11 mouse cellular contexts compared by ENCODE assay signal in the genomic region with DNA sequence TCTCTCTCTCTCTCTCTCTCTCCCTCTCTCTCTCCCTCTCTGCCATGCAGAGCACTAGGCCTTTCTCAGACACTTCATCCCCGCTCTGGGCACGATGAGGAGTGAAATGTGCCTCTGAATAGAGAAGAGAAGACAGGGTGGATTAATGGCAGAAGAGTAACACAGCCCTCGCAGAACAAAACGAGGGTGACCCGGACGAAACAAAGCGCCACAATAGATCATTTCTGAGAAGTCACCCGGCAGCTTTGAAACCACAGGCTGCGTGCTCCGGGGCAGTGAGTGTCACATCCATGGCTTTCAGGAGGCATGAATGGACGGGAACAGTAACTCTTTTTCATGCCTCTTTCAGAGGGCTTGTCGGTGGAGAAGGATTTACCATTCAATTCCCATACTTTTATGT.
A peak's percentile ranks its signal among the peaks of the same experiment; 100 is the strongest.
DNase-seq lines count a peak whose midpoint lies in the region; ATAC-seq and TF ChIP-seq lines count a peak whose summit lies in the region.
"Had no signal": no experiment of that assay in that cellular context is flagged by ENCODE, and none has a peak within 500 bp of the region (broad histone marks: within the 10 kb centered on the region; RNA-seq: fewer than 3 reads in every experiment).

No protein-coding gene starts in this region.

- no peak for TF ChIP-seq POLR2A in kidney, adult 2 months (IDR thresholded peaks at IDR 0.05; ENCODE audit: low read depth, low read length)

- H3K4me2 ChIP-seq in midbrain, embryonic 16.5 days (ENCODE audit: low read length): no peak overlapping the region
- no peak overlapping the region for H3K4me2 ChIP-seq in midbrain, embryonic 13.5 days (replicated peaks)
- H3K4me2 ChIP-seq: intestine, embryonic 15.5 days; liver, embryonic 12.5 days had no signal

- DNase-seq in midbrain, embryonic 10.5 days (ENCODE audit: low spot score): peak; percentile 73
- DNase-seq in hindbrain, embryonic 10.5 days (ENCODE audit: low spot score): peak; percentile 76
- no peak for DNase-seq in frontal cortex, adult 2 months (ENCODE audit: extremely low spot score in 1 of 2, low spot score in 1 of 2)
- no peak for DNase-seq in ovary, postnatal 36 days (ENCODE audit: low spot score)
- DNase-seq in kidney, adult 2 months: no peak
- DNase-seq: cerebellum, adult 8-10 months had no signal

- peak overlapping the region; percentile 79 for H3K27ac ChIP-seq in midbrain, embryonic 10.5 days (replicated peaks)
- H3K27ac ChIP-seq in midbrain, embryonic 16.5 days (ENCODE audit: low read length): no peak overlapping the region
- H3K27ac ChIP-seq in hindbrain, embryonic 10.5 days: peak overlapping the region; percentile 86
- peak overlapping the region; percentile 54; the same call in 1 of the 2 replicates for H3K27ac ChIP-seq in midbrain, embryonic 13.5 days
- H3K27ac ChIP-seq in kidney, adult 2 months (ENCODE audit: insufficient read depth, low read depth, low read length): no peak overlapping the region
- H3K27ac ChIP-seq: intestine, embryonic 15.5 days; liver, embryonic 12.5 days had no signal

- no peak for TF ChIP-seq CTCF in kidney, adult 2 months (conservative IDR thresholded peaks at IDR 0.05; ENCODE audit: insufficient read depth, insufficient read length, low read depth, low read length)

- H3K36me3 ChIP-seq in midbrain, embryonic 10.5 days: peaks cover 3% of the 10 kb centered on the region; the same call in 1 of the 2 replicates
- no peaks in the 10 kb centered on the region for H3K36me3 ChIP-seq in midbrain, embryonic 16.5 days (ENCODE audit: control insufficient read depth, insufficient read depth, low read length)
- H3K36me3 ChIP-seq in hindbrain, embryonic 10.5 days: peaks cover 7% of the 10 kb centered on the region; the same call in 1 of the 2 replicates
- H3K36me3 ChIP-seq in midbrain, embryonic 13.5 days: no peaks in the 10 kb centered on the region
- no peaks in the 10 kb centered on the region for H3K36me3 ChIP-seq in kidney, adult 2 months (ENCODE audit: control insufficient read depth, insufficient read depth, low read length)
- H3K36me3 ChIP-seq: intestine, embryonic 15.5 days; liver, embryonic 12.5 days had no signal

- no peaks in the 10 kb centered on the region for H3K9me3 ChIP-seq in midbrain, embryonic 10.5 days (replicated peaks)
- H3K9me3 ChIP-seq in midbrain, embryonic 16.5 days (replicated peaks; ENCODE audit: control insufficient read depth, low read length, poor library complexity, severe bottlenecking): no peaks in the 10 kb centered on the region
- H3K9me3 ChIP-seq in hindbrain, embryonic 10.5 days: no peaks in the 10 kb centered on the region
- H3K9me3 ChIP-seq in midbrain, embryonic 13.5 days: no peaks in the 10 kb centered on the region
- H3K9me3 ChIP-seq: intestine, embryonic 15.5 days; liver, embryonic 12.5 days had no signal

- H3K4me3 ChIP-seq in midbrain, embryonic 10.5 days: no peak overlapping the region
- H3K4me3 ChIP-seq in midbrain, embryonic 16.5 days (ENCODE audit: low read depth, low read length): no peak overlapping the region
- H3K4me3 ChIP-seq in hindbrain, embryonic 10.5 days: no peak overlapping the region
- H3K4me3 ChIP-seq in midbrain, embryonic 13.5 days (replicated peaks): no peak overlapping the region
- H3K4me3 ChIP-seq in kidney, adult 2 months (ENCODE audit: insufficient read depth, low read depth, low read length): no peak overlapping the region
- H3K4me3 ChIP-seq: intestine, embryonic 15.5 days; liver, embryonic 12.5 days; myocyte had no signal

- H3K4me1 ChIP-seq in midbrain, embryonic 10.5 days: peaks cover 78% of the 10 kb centered on the region
- peaks cover 9% of the 10 kb centered on the region for H3K4me1 ChIP-seq in midbrain, embryonic 16.5 days (ENCODE audit: control insufficient read depth, insufficient read depth, low read length)
- H3K4me1 ChIP-seq in hindbrain, embryonic 10.5 days (replicated peaks): peaks cover 76% of the 10 kb centered on the region
- peaks cover 52% of the 10 kb centered on the region for H3K4me1 ChIP-seq in midbrain, embryonic 13.5 days (replicated peaks)
- peaks cover 6% of the 10 kb centered on the region for H3K4me1 ChIP-seq in kidney, adult 2 months (ENCODE audit: control insufficient read depth, insufficient read depth, low read length)
- H3K4me1 ChIP-seq: liver, embryonic 12.5 days had no signal

- no peak overlapping the region for H3K9ac ChIP-seq in midbrain, embryonic 16.5 days (ENCODE audit: low read depth, low read length)
- no peak overlapping the region for H3K9ac ChIP-seq in midbrain, embryonic 13.5 days (replicated peaks)
- H3K9ac ChIP-seq: intestine, embryonic 15.5 days; liver, embryonic 12.5 days had no signal

- 15% methylated on average over 12 of the region's 12 CpGs for WGBS in midbrain, embryonic 10.5 days
- 10% methylated on average over 12 of the region's 12 CpGs for WGBS in midbrain, embryonic 16.5 days
- 15% methylated on average over 12 of the region's 12 CpGs for WGBS in hindbrain, embryonic 10.5 days
- WGBS in midbrain, embryonic 13.5 days: 7% methylated on average over 12 of the region's 12 CpGs
- 56% methylated on average over 12 of the region's 12 CpGs for WGBS in kidney, adult 2 months

- no peak for ATAC-seq in midbrain, embryonic 16.5 days
- peak; percentile 41; the same call in 1 of the 2 replicates for ATAC-seq in midbrain, embryonic 13.5 days
- ATAC-seq: intestine, embryonic 15.5 days; liver, embryonic 12.5 days had no signal

- 0 out of 2 replicates have a peak, but pooled peaks cover 2% of the 10 kb centered on the region for H3K27me3 ChIP-seq in midbrain, embryonic 10.5 days (ENCODE audit: low read depth, poor library complexity, severe bottlenecking)
- H3K27me3 ChIP-seq in midbrain, embryonic 16.5 days (ENCODE audit: control insufficient read depth, insufficient read depth, low read depth, low read length): no peaks in the 10 kb centered on the region
- H3K27me3 ChIP-seq in hindbrain, embryonic 10.5 days (ENCODE audit: insufficient read depth, poor library complexity, severe bottlenecking): no peaks in the 10 kb centered on the region
- H3K27me3 ChIP-seq in midbrain, embryonic 13.5 days: no peaks in the 10 kb centered on the region
- no peaks in the 10 kb centered on the region; the same call in 1 of the 2 replicates for H3K27me3 ChIP-seq in kidney, adult 2 months (replicated peaks; ENCODE audit: control insufficient read depth, insufficient read depth, low read length)
- H3K27me3 ChIP-seq: intestine, embryonic 15.5 days; liver, embryonic 12.5 days had no signal

Comparison
In these comparisons a context has a peak if more than half of its experiments do, and no peak if none do; other contexts are left out.
1. H3K27ac ChIP-seq: peak in midbrain, embryonic 10.5 days (single experiment), hindbrain, embryonic 10.5 days (single experiment) and midbrain, embryonic 13.5 days (single experiment); none in midbrain, embryonic 16.5 days (single experiment) and kidney, adult 2 months (single experiment).
2. DNase-seq: peak in midbrain, embryonic 10.5 days (single experiment) and hindbrain, embryonic 10.5 days (single experiment); none in frontal cortex, adult 2 months (0 of 2), ovary, postnatal 36 days (single experiment) and kidney, adult 2 months (single experiment).